Mouse (Mus musculus): Measurements from ENCODE around the gene Fbxw8.

DNA sequence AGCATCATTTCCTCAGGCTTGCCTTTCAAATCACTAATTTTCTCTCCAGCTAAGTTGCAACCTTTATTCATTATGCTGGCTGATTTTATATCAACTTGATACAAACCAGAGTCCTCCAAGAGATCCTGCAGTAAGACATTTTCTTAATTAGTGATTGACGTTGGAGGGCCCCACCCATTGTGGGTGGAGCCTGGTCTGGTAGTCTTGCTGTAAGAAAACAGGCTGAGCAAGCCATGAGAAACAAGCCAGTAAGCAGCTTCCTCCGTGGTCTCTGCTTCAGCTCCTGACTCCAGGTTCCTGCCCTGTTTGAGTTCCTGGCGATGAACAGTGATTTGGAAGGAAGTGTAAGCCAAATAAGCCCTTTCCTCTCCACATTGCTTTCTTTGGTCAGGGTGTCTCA lies 119.5 kb downstream of the Fbxw8 start:
- TF ChIP-seq POLR2A (IDR thresholded peaks at IDR 0.05; ENCODE audit: control insufficient read depth, extremely low read depth, insufficient read depth, low read length, poor library complexity), result no peak
- no peak for TF ChIP-seq CTCF (IDR thresholded peaks at IDR 0.05; ENCODE audit: borderline replicate concordance, control insufficient read depth, extremely low read depth, insufficient read depth, low read length, poor library complexity)
